Mouse (Mus musculus) lung, adult 2 months (tissue): Measurements from ENCODE around the gene Klhdc8b. TPM values are rescaled to one million over a fixed set of nuclear protein-coding genes. Genes with fewer than 3 reads are reported as not detected.

Source experiments
- DNase-seq: peaks from one replicate; pipeline ENCODE4 v3.0.0; 2022
- H3K4me1 ChIP-seq: fragments of 200-500 bp; 2 replicates; pipeline ENCODE4 v1.6.1; 2011; ENCODE audit warnings: low read length; ENCODE audit not compliant: control insufficient read depth, insufficient read depth
- H3K4me3 ChIP-seq: fragments of 200-500 bp; replicated peaks from 2 replicates; pipeline ENCODE3; 2011; ENCODE audit warnings: low read depth, mild to moderate bottlenecking, control low read depth, low read length; ENCODE audit errors: extremely low read depth
- CTCF ChIP-seq: fragments of 200-500 bp; IDR thresholded peaks from 2 replicates; pipeline ENCODE4 v1.5.1; 2011; ENCODE audit warnings: mild to moderate bottlenecking, low read length, control low read depth; ENCODE audit not compliant: insufficient read depth
- POLR2A ChIP-seq: fragments of 200-500 bp; IDR thresholded peaks from 2 replicates; pipeline ENCODE4 v1.6.1; 2011; ENCODE audit warnings: low read depth, mild to moderate bottlenecking, control low read depth, low read length, borderline replicate concordance; ENCODE audit errors: extremely low read depth
- WGBS: fragments of 180-500 bp; shearing (Covaris S2); methylation state at CpG from one replicate; pipeline ENCODE4 v1.1.7; 2018; 5-methylcytosine and 5-hydroxymethylcytosine counted together
- polyA plus RNA-seq: library from polyadenylated mRNA; depleted of rRNA; stranded (reverse); fragments of >200 nt; gene quantifications from 2 replicates; pipeline ENCODE4 v1.2.3, GENCODE M21; 2012

Klhdc8b gene
- polyA plus RNA-seq, 1 experiment = 109 TPM

DNA sequence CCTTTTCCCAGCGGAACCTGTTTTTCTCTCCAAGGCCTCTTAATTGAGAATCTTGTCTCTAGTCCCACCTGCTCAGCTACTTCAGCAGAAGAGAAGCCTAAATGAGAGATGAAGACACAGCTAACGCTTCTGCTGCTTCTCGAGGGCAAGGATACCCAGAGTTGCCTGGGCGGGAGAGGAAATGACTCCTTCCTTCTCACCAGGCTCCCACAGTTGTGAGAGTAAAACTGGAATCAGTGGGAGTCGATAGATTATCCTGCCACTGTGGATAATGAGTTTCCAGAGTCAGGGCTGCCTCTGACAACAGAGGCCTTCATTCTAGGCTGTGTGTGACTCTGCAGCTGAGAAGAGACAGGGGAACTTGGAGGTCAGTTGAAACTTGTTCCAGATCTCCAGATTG, 20.9 kb downstream of the Klhdc8b start:
- H3K4me3 ChIP-seq = no peak overlapping the region
- TF ChIP-seq POLR2A (no peak), CTCF (no peak)
- peaks cover 5% of the 10 kb centered on the region for H3K4me1 ChIP-seq
- 53% methylated on average over 5 of the region's 5 CpGs for WGBS
- DNase-seq = no peak

GRCm38 (mm10) chr9:108439176-108439575, 22.2 kb downstream of the Klhdc8b start:
- TF ChIP-seq POLR2A (no peak), CTCF (no peak)
- no peak overlapping the region for H3K4me3 ChIP-seq
- 89% methylated on average over 6 of the region's 6 CpGs for WGBS
- DNase-seq = no peak
- H3K4me1 ChIP-seq = peaks cover 5% of the 10 kb centered on the region

- DNase-seq = no peak
- WGBS = 77% methylated on average over 3 of the region's 3 CpGs
- Histone ChIP-seq H3K4me3 (no peak within 1 kb of the TSS), H3K4me1 (peaks cover 3% of the 10 kb centered on the region; the same call in 1 of the 2 replicates)
- TF ChIP-seq CTCF (no peak), POLR2A (no peak)
These were observed 25.2 kb downstream of the Klhdc8b start, which contains the start of gene BC048562 for GRCm38 (mm10) chr9:108436182-108436581. Gene BC048562 (plus strand): TSS chr9:108436482.

DNA sequence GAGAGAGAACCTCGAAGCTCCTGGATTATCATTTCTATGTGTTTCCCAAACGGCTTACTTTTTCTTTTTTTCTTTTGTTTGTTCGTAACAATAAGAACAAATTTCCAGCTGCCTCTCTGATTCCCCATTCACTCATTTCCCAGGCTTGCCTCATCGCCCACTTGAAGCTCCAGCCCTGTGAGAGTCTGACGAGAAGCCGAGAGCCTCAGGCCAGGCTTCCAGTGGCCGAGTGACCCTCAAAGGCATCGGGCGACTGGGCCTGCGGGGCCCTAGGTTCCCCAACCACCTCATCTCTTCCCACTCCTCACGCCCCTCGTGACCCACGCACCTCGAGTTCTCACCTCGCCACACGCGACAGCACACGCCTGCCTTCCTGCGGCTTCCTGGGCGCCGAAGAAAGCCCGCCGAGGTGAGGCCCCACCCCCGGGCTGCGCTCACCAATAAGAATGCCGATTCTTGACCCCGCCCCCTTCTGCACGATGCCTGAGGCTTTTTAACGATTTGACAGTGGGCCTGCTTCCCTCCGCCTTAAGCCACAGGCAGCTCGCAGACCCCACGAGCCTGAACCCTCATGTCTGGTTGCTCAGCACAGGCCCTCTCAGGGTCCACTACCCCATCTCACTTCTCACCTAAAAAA, 29.8 kb downstream of the Klhdc8b start:
- TF ChIP-seq CTCF (no peak), POLR2A (no peak)
- no peak for DNase-seq
- Histone ChIP-seq H3K4me1 (no peaks in the 10 kb centered on the region), H3K4me3 (peak overlapping the region; percentile 32)
- WGBS = 47% methylated on average over 32 of the region's 32 CpGs

DNA sequence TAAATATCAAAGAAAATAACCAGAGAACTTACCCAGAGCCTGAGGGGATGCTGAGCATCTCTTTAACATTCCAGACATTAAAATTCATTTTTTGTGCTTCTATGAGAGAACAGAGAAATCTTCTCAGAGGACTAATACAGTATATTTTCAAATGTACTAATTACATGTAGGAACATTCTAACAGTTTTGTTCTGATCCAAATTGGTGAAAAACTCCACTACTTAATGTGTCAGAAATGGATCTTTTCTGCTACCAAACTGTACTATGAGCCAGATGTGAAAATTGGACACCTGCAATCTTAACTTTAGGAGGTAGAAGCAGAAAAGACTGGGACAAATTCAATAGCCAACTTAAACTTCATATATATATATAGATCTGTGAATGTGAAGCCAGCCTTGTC, 33.0 kb downstream of the Klhdc8b start, which contains the start of gene Ccdc36:
Gene Ccdc36, minus strand, starts transcription at position 101 of the 400 bp plus-strand sequence.
- H3K4me3 ChIP-seq = no peak within 1 kb of the TSS
- TF ChIP-seq CTCF (no peak), POLR2A (no peak)
- H3K4me1 ChIP-seq = no peaks in the 10 kb centered on the region
- no peak for DNase-seq

GRCm38 (mm10) chr9:108412221-108412620, 49.2 kb downstream of the Klhdc8b start:
- WGBS = 86% methylated on average over 1 of the region's 1 CpGs
- no peak for DNase-seq
- TF ChIP-seq POLR2A (no peak), CTCF (no peak)
- Histone ChIP-seq H3K4me1 (no peaks in the 10 kb centered on the region), H3K4me3 (no peak overlapping the region)

- H3K4me3 ChIP-seq = no peak overlapping the region
- DNase-seq = no peak
- 84% methylated on average over 9 of the region's 9 CpGs for WGBS
- TF ChIP-seq POLR2A (no peak), CTCF (no peak)
- no peaks in the 10 kb centered on the region for H3K4me1 ChIP-seq
These were observed 49.9 kb downstream of the Klhdc8b start for GRCm38 (mm10) chr9:108411381-108411942.

- Histone ChIP-seq H3K4me3 (no peak overlapping the region), H3K4me1 (no peaks in the 10 kb centered on the region)
- no peak for DNase-seq
- 75% methylated on average over 4 of the region's 4 CpGs for whole genome bisulfite sequencing
- TF ChIP-seq CTCF = no peak
- no peak for TF ChIP-seq POLR2A
These were observed 51.8 kb downstream of the Klhdc8b start for GRCm38 (mm10) chr9:108409535-108409934.

- no peak overlapping the region for H3K4me3 ChIP-seq
- 79% methylated on average over 8 of the region's 8 CpGs for WGBS
- TF ChIP-seq POLR2A (no peak), CTCF (no peak)
- DNase-seq = no peak
- H3K4me1 ChIP-seq = no peaks in the 10 kb centered on the region
These were observed 56.9 kb downstream of the Klhdc8b start for GRCm38 (mm10) chr9:108404451-108404850.

DNA sequence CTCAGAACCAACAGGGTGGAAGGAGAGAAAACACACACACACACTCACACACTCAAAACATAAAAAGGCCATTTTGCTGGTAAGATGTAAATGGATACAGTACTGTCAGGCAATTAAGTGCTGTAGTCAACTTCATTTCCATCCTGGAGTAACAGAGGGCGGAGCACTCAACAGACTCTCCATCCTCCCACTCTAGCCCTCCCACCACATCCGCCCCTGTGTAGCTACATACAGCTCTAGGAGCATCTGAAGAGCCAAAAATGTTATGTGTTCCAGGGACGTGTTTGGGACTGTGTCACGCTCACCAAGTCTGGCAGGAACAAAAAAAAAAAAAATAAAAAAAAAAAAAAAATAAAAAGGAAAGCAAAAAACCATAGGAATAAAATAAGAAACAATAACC, 58.3 kb downstream of the Klhdc8b start:
- WGBS = 69% methylated on average over 4 of the region's 4 CpGs
- TF ChIP-seq POLR2A = no peak
- no peak for TF ChIP-seq CTCF
- Histone ChIP-seq H3K4me3 (no peak overlapping the region), H3K4me1 (no peaks in the 10 kb centered on the region)
- no peak for DNase-seq
